Mouse (Mus musculus): ENCODE results near the gene Trappc1. TPM values are rescaled to one million over a fixed set of nuclear protein-coding genes. Genes with fewer than 3 reads are reported as not detected.

Gene Trappc1
- polyA plus RNA-seq, 1 experiment from 2014 or later, result 160 TPM

GRCm38 (mm10) chr11:69333922-69334321 lies 10.1 kb downstream of the Trappc1 start:
- WGBS, result 65% methylated on average over 3 of the region's 3 CpGs
- Histone ChIP-seq H3K4me1 (replicated peaks; ENCODE audit: control insufficient read depth, insufficient read depth, low read length) (peaks cover 14% of the 10 kb centered on the region), H3K9me3 (ENCODE audit: control insufficient read depth, low read length) (no peaks in the 10 kb centered on the region), H3K36me3 (ENCODE audit: control insufficient read depth, insufficient read depth, low read length) (no peaks in the 10 kb centered on the region), H3K4me2 (ENCODE audit: low read length) (no peak overlapping the region), H3K27ac (ENCODE audit: low read depth) (no peak overlapping the region), H3K27me3 (replicated peaks; ENCODE audit: control insufficient read depth, insufficient read depth, low read length) (no peaks in the 10 kb centered on the region), H3K4me3 (ENCODE audit: low read depth, low read length) (no peak overlapping the region), H3K9ac (ENCODE audit: low read length) (no peak overlapping the region)
- ATAC-seq (replicated peaks; ENCODE audit: low FRiP score, low TSS enrichment, low read depth) (no peak), DNase-seq (ENCODE audit: low spot score) (no peak)

- no peak overlapping the region for H3K4me2 ChIP-seq (ENCODE audit: low read length)
- DNase-seq (ENCODE audit: low spot score) (no peak), ATAC-seq (replicated peaks; ENCODE audit: low FRiP score, low TSS enrichment, low read depth) (no peak)
- no peak overlapping the region for H3K4me3 ChIP-seq (ENCODE audit: low read depth, low read length)
- H3K9ac ChIP-seq (ENCODE audit: low read length), result no peak overlapping the region
- WGBS, result 42% methylated on average over 4 of the region's 4 CpGs
- no peaks in the 10 kb centered on the region for H3K36me3 ChIP-seq (ENCODE audit: control insufficient read depth, insufficient read depth, low read length)
- H3K4me1 ChIP-seq (replicated peaks; ENCODE audit: control insufficient read depth, insufficient read depth, low read length), result peaks cover 14% of the 10 kb centered on the region
- no peak overlapping the region for H3K27ac ChIP-seq (ENCODE audit: low read depth)
- no peaks in the 10 kb centered on the region for H3K9me3 ChIP-seq (ENCODE audit: control insufficient read depth, low read length)
- no peaks in the 10 kb centered on the region for H3K27me3 ChIP-seq (replicated peaks; ENCODE audit: control insufficient read depth, insufficient read depth, low read length)
Observed at GRCm38 (mm10) chr11:69334796-69335195, 11.0 kb downstream of the Trappc1 start.

GRCm38 (mm10) chr11:69340161-69341131 lies 16.7 kb downstream of the Trappc1 start, which contains the start of gene Rnf227:
TSS of gene Rnf227 (plus strand) at chr11:69340461.
- Histone ChIP-seq H3K4me3 (ENCODE audit: low read depth, low read length) (peak within 1 kb of the TSS; percentile 52), H3K9ac (ENCODE audit: low read length) (peak within 1 kb of the TSS; percentile 54), H3K27me3 (replicated peaks; ENCODE audit: control insufficient read depth, insufficient read depth, low read length) (no peaks in the 10 kb centered on the region), H3K4me1 (replicated peaks; ENCODE audit: control insufficient read depth, insufficient read depth, low read length) (peaks cover 12% of the 10 kb centered on the region; the same call in 1 of the 2 replicates), H3K9me3 (ENCODE audit: control insufficient read depth, low read length) (no peaks in the 10 kb centered on the region), H3K36me3 (ENCODE audit: control insufficient read depth, insufficient read depth, low read length) (peaks cover 26% of the 10 kb centered on the region), H3K27ac (ENCODE audit: low read depth) (peak within 1 kb of the TSS; percentile 72), H3K4me2 (ENCODE audit: low read length) (peak within 1 kb of the TSS; percentile 72)
- WGBS, result 1% methylated on average over 99 of the region's 99 CpGs
- ATAC-seq (replicated peaks; ENCODE audit: low FRiP score, low TSS enrichment, low read depth) (peak; percentile 88), DNase-seq (ENCODE audit: low spot score) (peak; percentile 89)

- Histone ChIP-seq H3K36me3 (ENCODE audit: control insufficient read depth, insufficient read depth, low read length) (peaks cover 86% of the 10 kb centered on the region), H3K9me3 (ENCODE audit: control insufficient read depth, low read length) (no peaks in the 10 kb centered on the region), H3K27ac (ENCODE audit: low read depth) (no peak overlapping the region), H3K27me3 (replicated peaks; ENCODE audit: control insufficient read depth, insufficient read depth, low read length) (no peaks in the 10 kb centered on the region), H3K4me1 (replicated peaks; ENCODE audit: control insufficient read depth, insufficient read depth, low read length) (peaks cover 2% of the 10 kb centered on the region; the same call in 1 of the 2 replicates), H3K4me3 (ENCODE audit: low read depth, low read length) (no peak overlapping the region), H3K4me2 (ENCODE audit: low read length) (no peak overlapping the region), H3K9ac (ENCODE audit: low read length) (no peak overlapping the region)
- DNase-seq (ENCODE audit: low spot score) (no peak), ATAC-seq (replicated peaks; ENCODE audit: low FRiP score, low TSS enrichment, low read depth) (no peak)
- 92% methylated on average over 25 of the region's 26 CpGs for WGBS
Observed at GRCm38 (mm10) chr11:69346441-69346840, 22.7 kb downstream of the Trappc1 start.

- Histone ChIP-seq H3K36me3 (ENCODE audit: control insufficient read depth, insufficient read depth, low read length) (peaks cover 100% of the 10 kb centered on the region), H3K9ac (ENCODE audit: low read length) (no peak overlapping the region), H3K4me3 (ENCODE audit: low read depth, low read length) (no peak overlapping the region), H3K4me2 (ENCODE audit: low read length) (no peak overlapping the region), H3K27me3 (replicated peaks; ENCODE audit: control insufficient read depth, insufficient read depth, low read length) (no peaks in the 10 kb centered on the region), H3K9me3 (ENCODE audit: control insufficient read depth, low read length) (no peaks in the 10 kb centered on the region), H3K27ac (ENCODE audit: low read depth) (no peak overlapping the region), H3K4me1 (replicated peaks; ENCODE audit: control insufficient read depth, insufficient read depth, low read length) (no peaks in the 10 kb centered on the region)
- ATAC-seq (replicated peaks; ENCODE audit: low FRiP score, low TSS enrichment, low read depth), result no peak
- 92% methylated on average over 5 of the region's 5 CpGs for WGBS
- no peak for DNase-seq (ENCODE audit: low spot score)
Observed at GRCm38 (mm10) chr11:69356544-69356943, 32.8 kb downstream of the Trappc1 start.

- H3K9ac ChIP-seq (ENCODE audit: low read length), result no peak overlapping the region
- no peak overlapping the region for H3K4me3 ChIP-seq (ENCODE audit: low read depth, low read length)
- no peak overlapping the region for H3K4me2 ChIP-seq (ENCODE audit: low read length)
- no peak for DNase-seq (ENCODE audit: low spot score)
- no peak for ATAC-seq (replicated peaks; ENCODE audit: low FRiP score, low TSS enrichment, low read depth)
- no peaks in the 10 kb centered on the region for H3K27me3 ChIP-seq (replicated peaks; ENCODE audit: control insufficient read depth, insufficient read depth, low read length)
- peaks cover 100% of the 10 kb centered on the region for H3K36me3 ChIP-seq (ENCODE audit: control insufficient read depth, insufficient read depth, low read length)
- H3K9me3 ChIP-seq (ENCODE audit: control insufficient read depth, low read length), result no peaks in the 10 kb centered on the region
- WGBS, result 88% methylated on average over 12 of the region's 12 CpGs
- H3K4me1 ChIP-seq (replicated peaks; ENCODE audit: control insufficient read depth, insufficient read depth, low read length), result no peaks in the 10 kb centered on the region
- H3K27ac ChIP-seq (ENCODE audit: low read depth), result no peak overlapping the region
Observed at GRCm38 (mm10) chr11:69357690-69358089, 33.9 kb downstream of the Trappc1 start.

- no peaks in the 10 kb centered on the region for H3K9me3 ChIP-seq (ENCODE audit: control insufficient read depth, low read length)
- H3K4me3 ChIP-seq (ENCODE audit: low read depth, low read length), result no peak overlapping the region
- WGBS, result 74% methylated on average over 7 of the region's 7 CpGs
- no peak overlapping the region for H3K4me2 ChIP-seq (ENCODE audit: low read length)
- H3K4me1 ChIP-seq (replicated peaks; ENCODE audit: control insufficient read depth, insufficient read depth, low read length), result peaks cover 24% of the 10 kb centered on the region
- DNase-seq (ENCODE audit: low spot score), result no peak
- no peak overlapping the region for H3K27ac ChIP-seq (ENCODE audit: low read depth)
- H3K9ac ChIP-seq (ENCODE audit: low read length), result no peak overlapping the region
- no peak for ATAC-seq (replicated peaks; ENCODE audit: low FRiP score, low TSS enrichment, low read depth)
- no peaks in the 10 kb centered on the region for H3K27me3 ChIP-seq (replicated peaks; ENCODE audit: control insufficient read depth, insufficient read depth, low read length)
- peaks cover 69% of the 10 kb centered on the region for H3K36me3 ChIP-seq (ENCODE audit: control insufficient read depth, insufficient read depth, low read length)
Observed at GRCm38 (mm10) chr11:69362021-69362420, 38.2 kb downstream of the Trappc1 start.

GRCm38 (mm10) chr11:69362479-69362878 lies 38.7 kb downstream of the Trappc1 start:
- H3K4me2 ChIP-seq (ENCODE audit: low read length), result no peak overlapping the region
- peaks cover 26% of the 10 kb centered on the region for H3K4me1 ChIP-seq (replicated peaks; ENCODE audit: control insufficient read depth, insufficient read depth, low read length)
- H3K9ac ChIP-seq (ENCODE audit: low read length), result no peak overlapping the region
- ATAC-seq (replicated peaks; ENCODE audit: low FRiP score, low TSS enrichment, low read depth) (no peak), DNase-seq (ENCODE audit: low spot score) (no peak)
- no peaks in the 10 kb centered on the region for H3K27me3 ChIP-seq (replicated peaks; ENCODE audit: control insufficient read depth, insufficient read depth, low read length)
- no peak overlapping the region for H3K27ac ChIP-seq (ENCODE audit: low read depth)
- no peaks in the 10 kb centered on the region for H3K9me3 ChIP-seq (ENCODE audit: control insufficient read depth, low read length)
- 83% methylated on average over 2 of the region's 2 CpGs for WGBS
- H3K36me3 ChIP-seq (ENCODE audit: control insufficient read depth, insufficient read depth, low read length), result peaks cover 64% of the 10 kb centered on the region
- no peak overlapping the region for H3K4me3 ChIP-seq (ENCODE audit: low read depth, low read length)

Measured in intestine, embryonic 14.5 days (tissue).